Mouse (Mus musculus) right cerebral cortex, adult 18-20 months (tissue): ENCODE results near the gene Gm45837.

ENCODE experiments used
- DNase-seq: peaks from one replicate; pipeline ENCODE4 v3.0.0; 2022; ENCODE audit warnings: mixed read lengths

Gm45837 gene

DNA sequence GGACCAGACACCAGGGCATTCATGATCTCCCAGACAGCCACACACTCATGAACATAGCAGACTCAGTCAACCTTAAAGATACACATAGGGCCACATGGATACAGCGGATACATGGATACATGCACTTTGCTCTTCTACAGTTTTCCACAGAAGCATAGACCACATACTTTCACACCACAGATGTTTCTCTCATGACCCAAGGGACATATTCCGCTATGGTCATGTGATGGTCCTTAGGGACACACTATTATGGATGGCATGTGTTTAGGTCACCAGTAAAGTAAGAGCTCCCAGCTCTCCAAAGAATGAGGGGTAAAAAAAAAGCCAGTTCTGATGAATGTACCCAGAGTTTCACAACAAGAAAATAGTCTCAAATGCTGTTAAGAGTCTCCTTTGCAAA is 60.7 kb downstream of the Gm45837 start:
- no peak for DNase-seq

DNA sequence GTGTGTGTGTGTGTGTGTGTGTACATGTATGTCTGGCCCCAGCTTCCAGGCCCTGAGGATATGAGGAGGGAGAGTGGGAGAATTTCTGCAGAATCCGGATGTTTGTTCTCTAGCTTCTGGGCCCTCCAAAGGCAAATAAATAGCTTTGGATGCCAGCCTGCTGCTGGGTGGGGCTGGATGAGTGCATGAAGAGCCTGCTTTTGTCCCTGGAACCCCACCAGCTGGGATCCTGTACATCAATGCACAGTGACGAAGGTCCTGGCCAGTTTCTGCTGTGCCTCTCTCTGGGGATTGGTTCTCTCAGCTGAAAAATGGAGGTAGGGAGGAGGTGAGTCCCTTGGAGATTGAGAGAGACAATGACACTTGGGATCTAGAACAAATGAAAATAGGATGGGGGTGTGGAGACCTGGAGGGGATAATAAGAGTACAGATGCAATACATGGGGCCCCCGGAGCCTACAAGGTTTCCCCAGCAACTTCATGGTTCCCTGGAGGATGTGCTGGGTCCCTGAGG is 61.3 kb downstream of the Gm45837 start:
- DNase-seq: no peak

DNA sequence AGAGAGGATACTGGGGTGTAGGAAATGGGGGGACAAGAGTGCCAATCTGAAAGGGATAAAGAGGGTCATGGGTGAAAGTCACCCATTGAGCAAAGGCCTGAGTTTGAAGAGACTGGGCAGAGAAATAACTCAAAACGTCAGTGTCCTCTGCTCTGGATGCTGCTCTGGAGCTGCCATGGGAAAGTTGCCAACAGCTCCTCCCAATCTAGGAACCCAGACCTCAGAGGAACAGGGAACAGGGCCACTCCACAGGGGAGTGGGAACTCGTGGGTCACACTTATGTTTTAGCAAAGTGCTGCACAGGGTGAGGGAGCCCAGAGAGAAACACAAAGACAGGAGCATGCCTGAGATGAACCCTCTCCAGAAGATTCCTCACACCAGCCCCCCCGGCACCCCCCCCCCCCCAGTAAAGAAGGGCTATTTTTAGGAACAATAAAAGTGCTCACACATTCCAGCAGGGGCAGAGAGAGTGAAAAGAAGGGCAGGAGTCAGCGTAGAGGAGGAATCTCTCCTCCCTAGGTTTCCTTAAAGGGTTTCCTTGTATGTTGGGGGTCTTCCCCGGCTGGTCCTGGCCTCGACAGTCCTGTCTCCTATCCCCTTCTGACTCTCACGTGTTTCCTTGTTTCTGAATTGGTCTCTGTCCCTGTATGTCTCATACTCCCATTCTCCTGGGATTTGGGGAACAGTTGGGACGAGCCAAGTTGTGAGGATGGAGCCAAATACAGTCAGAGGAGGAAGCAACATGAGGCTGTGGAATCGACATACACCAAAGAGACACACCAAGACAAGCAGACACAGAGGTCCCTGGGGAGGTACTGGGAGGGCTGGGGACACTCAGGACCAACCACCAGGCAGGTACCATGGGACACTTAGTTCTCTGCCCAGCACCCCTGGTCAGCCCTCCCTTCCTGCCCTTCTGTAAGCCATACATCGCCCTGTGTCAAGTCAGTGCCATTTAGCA is 62.2 kb downstream of the Gm45837 start:
- DNase-seq: no peak

DNA sequence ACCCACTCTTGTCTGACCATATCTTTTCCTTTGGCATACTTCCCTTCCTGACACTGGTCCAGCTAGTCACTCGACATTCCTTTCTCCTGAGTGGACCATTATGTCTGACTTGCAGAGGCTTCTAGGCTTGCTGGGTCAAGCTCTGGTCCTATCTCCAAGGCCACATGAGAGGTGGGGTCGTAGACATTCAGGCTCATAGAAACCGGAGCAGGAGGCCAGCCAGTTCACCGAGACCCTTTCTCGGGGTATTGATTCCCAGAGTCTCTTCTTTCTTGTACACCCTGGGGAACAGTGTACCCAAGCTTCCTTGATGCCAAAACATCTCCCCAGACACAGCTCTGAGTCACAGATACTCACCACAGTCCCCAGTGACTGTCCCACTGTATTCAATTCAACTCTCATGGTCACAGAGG is 63.7 kb downstream of the Gm45837 start:
- no peak for DNase-seq

DNA sequence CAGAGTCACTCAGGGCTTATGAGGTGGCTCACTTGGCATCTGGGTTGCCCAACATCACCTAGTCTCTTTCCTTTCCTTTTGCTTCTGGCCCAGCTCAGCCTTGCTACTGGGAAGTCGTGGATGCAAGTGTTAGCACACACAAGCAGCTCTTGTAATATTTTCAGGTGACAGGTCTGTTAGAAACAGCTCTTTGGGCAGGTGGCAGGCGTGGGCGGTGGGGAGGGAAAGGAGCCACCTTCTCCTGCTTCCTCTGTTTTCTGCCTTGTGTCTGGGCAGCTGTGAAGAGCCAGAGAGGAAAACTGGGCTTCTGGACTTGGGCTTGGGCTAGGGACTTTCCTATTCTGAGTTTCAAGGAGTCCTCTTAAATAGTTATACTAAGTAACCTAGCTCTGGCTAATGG is 65.3 kb downstream of the Gm45837 start:
- peak; percentile 54 for DNase-seq

DNA sequence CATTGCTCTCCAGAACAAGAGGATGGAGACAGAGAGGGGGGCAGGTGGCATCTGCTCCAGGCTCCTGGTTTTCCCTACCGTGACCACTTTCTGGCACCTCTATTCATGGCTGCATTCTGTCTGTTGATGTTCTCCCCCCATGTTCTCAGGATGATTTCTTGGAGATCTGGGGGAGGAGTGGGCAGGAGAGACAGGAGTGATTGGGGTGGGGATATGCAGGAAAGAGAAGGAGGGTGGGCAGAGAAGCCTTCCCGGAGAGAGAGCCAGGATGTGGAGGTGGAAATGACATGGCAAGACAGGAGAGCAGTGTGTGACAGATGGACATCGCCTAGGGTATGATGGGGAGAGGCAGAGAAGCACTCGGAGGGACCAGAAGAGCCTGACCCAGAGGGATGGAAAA is 65.8 kb downstream of the Gm45837 start:
- DNase-seq: peak; percentile 59

DNA sequence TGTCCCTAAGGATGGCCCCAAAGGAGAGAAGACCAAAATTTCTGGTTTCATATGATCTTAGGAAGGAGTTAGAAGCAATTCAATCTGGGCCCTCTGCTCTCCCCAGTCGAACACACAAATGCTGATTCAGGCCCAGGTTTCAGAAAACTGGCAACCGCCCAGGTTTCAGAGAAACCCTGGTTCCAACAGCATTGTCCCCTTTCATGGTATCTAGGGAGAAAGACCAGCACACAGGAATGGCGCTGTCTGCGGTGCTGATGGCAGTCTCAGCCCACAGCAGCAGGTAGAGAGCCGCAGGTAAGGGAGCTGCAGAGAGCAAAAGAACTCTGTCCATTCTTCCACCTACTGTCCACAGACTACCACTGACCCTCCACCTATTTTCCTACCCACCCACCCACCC is 66.5 kb downstream of the Gm45837 start:
- no peak for DNase-seq

DNA sequence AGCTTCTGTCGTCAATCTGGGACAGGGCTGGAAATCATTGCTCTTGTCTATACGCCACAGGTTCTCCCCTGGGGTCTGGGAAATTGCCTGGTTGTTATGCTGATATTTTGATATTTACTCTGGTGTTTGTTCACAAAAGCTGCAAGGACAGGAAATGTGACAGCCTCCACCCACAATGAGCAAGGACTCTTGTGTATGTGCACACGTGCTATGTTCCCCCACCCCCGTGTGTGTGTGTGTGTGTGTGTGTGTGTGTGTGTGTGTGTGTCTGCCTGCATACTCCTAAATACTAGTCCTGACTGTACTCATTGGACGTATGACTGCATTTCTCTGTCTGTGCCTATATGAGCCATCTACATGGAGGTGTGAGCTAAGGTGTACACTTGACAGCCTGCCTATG is 67.4 kb downstream of the Gm45837 start:
- no peak for DNase-seq

DNA sequence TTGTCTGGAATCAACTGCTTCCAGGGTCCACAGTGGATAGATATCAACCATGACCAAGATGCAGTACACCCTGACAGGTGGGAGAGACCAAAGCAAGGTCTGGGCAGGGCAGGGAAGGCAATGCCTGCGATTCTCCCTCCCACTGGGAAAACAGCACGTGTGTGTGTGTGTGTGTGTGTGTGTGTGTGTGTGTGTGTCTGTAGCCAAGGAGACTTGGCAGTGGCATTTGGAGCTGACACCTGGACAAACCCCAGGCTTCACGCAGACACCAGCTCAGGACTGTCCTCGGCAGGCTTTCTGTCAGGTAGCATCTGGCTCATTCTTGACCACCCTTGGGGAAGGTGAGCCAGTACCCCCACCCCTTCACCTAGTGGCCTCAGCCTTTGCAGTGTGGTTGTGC is 69.2 kb downstream of the Gm45837 start:
- no peak for DNase-seq

DNA sequence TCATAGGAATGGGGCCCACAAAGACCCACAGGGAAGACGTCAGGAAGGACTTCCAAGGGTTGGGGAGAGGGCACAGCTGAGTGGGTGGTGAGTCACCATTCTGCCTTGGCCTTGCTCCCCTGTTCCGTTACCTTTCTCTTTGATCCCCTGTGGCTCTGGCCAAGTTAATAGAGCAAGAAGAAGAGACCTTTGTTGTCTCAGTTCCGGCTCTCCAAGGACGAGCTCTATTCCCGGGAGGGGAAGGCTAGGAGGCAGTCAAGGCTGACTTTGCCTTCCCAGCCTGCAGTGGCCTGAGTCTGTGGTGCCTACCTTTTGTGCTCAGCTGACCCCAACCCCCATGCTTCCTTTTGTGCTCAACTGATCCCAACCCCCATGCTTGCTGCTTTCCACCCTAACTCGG is 70.0 kb downstream of the Gm45837 start:
- no peak for DNase-seq

DNA sequence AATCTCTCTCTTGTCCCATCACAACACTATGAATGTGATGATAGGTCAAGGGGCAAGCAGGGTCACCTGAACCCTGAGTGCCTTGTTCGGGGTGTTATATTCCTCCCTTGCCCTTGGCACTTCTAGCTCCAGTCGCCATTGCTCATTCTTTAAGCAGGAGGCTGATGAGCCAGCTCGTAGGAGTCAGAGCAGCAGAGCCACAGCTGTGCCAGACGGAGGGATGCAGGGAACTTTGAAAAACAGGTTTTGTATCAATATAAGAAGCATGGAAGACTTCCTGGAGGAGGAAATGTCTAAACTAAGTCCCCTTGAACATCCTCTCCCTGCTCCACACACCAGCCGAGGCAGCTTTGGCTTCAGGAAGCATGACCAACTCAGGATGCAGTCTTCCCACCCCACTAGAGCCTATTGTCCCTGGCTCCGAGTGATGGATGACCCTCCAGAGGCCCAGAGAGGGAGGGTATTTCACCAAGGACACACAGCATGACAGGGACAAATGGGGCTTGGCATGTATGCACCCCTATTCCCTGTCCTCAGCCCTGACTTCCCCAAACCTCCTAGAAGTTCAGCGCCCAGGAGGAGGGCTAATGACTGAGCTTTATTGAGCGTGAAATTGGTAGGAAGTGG is 71.3 kb downstream of the Gm45837 start:
- no peak for DNase-seq

DNA sequence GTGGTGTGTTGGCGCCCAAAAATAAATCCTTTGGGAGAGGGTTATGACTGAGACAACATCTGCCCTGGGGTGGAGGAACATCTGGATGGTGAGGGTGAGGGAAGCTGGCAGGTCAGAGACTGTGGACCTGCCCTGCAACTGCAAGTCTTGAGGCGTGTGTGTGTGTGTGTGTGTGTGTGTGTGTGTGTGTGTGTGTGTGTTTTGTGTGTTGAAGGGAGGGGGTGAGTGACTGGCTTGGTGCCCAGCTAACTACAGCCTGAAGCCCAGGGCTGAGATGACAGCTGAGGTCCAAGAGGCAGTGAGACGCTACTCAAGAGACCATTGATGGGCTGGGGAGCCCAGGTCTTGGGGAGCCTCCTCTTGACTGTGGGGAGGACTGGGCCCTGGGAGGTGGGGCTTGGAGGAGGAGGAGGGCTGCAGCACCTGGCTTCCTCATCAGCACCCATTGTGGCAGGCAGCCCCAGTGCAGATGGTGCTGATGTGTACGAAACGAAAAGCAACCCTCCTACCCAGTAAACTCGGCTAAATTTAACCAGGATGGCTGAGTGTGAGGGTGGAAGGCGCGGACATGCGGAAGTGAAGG is 71.9 kb downstream of the Gm45837 start:
- DNase-seq: peak; percentile 78

DNA sequence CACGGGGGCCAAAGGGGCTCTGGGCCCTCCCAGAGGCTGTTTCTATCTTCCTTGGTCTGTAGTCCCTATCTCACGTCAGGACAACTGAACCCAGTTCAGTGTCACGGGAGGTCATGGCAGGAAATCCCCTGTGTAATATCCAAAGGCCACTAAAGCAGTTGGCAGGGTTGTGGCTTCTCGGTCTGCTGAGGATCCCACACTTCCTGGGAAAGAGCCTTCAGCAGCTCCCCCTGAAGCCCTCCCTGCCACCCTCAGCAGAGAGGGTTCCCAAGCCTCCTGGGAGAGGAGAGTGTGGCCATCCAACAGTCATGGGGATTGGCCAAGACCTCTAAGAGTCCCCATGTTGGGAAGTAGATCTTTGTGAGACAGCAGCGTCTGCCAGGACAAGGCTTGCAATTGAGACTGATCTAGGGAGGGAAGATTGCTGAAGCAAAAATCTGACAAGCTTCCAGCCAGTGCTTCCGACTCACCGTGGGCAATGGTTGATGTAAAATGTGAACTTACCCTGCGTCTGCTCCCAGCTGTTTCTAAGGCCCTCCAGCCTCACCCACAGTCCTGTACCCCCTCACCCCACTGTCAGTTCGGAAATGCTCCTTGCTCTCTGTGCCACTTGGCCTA is 72.9 kb downstream of the Gm45837 start:
- DNase-seq: no peak

DNA sequence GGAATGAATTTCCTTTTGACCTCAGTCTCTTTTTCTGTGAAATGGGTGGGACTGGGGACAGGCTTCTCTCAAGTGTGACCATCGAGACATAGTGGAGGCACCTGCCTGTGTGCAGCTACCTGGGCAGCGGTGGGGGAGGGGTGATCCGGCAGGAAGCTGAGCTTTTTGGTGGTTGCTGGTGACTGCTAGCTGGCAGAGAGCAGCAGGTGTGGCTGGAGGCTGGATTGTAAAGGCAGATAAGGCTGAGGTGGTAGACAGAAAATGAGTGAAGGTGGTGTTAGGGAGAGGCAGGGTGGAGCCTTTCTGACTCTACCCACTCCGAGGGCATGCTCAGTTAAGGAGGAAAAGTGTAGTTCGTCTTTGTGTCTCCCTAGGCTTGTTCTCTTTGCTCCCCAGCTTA is 76.4 kb downstream of the Gm45837 start:
- DNase-seq: no peak

DNA sequence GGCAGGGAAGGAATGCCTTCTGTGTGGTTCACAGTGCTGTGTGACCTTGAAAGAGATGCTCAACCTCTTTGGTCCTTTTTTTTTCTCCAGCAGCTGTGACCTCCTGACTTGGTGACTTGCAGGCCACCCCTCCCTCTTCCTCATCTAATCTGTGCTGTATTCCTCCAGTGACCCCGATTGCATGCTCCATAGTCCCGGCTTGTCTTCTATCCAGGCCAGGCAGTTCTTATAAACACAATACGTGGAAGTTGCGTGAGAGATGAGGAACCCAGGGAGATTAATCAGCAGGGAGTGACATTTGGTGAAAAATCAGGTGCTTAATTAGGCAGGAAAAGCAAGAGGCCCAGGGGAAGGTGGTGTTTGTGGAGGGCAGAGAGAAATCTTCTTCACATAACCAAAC is 80.3 kb downstream of the Gm45837 start:
- DNase-seq: no peak

DNA sequence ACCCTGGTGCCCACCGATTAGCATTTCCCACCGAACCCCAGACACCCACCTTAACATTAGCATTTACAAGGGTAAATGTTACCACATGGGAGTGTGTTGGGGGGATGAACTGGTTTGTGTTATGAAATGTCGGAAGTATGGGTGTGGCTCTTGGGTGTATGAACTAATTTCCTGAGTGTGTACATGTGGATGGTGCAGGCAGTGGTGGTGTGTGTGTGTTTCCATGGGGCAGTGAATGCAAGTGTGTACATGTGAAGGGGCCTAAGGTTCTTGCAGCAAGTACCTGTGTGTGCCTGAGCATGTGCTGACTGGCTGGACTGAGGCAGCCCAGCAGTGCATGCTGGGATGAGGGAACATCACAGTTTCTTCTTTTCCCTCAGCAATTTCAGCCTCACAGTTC is 87.7 kb downstream of the Gm45837 start:
- no peak for DNase-seq

DNA sequence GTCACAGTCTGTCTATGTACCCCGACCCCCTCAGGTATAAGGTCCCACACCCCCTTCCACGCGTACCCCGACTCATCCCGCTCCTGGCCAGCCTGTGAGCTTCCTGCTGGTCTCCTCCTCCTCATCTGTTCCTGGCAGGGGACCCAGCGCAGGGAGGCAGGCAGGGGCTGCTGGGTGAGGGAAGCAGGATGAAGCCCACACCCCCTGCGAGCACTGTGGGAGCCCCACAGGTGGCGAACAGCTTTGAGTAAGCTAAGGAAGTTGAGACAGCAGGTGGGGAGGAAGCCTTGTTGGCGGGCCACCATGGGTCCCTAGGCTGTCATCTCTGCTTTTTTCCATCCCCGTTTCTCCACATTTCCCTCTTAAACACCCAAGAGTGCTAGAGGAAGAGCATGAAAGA is 88.6 kb downstream of the Gm45837 start:
- no peak for DNase-seq

DNA sequence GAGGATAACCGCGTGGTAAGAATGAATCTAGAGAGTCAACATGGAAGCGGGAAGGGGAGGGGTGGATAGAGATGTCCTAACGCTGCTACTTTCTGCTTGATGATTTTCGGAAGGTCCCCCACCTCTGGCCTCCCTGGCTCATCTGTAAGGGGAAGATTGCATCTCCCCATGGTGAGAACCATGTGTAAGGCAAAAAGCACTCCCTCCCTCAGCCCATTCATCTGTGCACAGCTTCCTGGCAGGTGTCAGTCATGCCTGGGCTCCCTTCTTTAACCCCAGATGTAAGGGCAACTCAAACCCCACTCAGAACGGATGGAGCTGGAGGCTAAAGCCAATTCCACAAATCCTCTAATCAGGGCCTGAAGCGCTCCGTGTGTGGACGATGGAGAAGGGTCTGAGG is 89.0 kb downstream of the Gm45837 start:
- DNase-seq: no peak

DNA sequence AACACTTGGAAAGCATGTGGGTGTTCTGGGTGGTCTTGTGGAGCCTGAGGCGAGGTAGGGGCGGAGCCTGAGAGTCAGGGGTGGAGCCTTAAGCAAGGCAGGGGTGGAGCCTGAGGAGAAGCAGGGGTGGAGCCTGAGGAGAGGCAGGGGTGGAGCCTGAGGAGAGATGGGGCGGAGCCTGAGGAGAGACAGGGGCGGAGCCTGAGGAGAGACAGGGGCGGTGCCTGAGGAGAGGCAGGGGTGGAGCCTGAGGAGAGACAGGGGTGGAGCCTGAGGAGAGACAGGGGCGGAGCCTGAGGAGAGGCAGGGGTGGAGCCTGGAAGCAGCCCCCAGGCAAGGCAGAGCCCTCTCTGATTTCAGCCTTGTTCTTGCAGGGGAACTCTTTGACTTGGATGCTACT is 90.5 kb downstream of the Gm45837 start:
- no peak for DNase-seq

DNA sequence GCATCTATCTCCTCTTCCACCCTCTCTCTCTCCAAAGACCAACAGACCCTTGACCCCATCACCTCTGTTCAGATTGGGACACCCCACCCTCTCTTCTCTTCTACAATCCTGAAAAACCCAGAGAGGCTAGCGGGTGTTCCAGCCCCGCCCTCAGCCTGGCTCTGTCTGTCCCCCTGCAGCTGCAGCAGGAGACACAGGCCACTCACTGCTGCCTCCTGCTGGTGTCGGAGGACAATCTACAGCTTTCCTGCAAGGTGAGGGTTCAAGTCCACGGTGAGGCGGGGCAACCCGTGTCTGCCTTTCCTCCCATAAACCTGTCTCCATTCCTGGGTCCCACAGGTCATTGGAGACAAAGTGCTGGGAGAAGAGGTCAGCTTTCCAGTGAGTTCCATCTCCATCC is 91.0 kb downstream of the Gm45837 start:
- no peak for DNase-seq

DNA sequence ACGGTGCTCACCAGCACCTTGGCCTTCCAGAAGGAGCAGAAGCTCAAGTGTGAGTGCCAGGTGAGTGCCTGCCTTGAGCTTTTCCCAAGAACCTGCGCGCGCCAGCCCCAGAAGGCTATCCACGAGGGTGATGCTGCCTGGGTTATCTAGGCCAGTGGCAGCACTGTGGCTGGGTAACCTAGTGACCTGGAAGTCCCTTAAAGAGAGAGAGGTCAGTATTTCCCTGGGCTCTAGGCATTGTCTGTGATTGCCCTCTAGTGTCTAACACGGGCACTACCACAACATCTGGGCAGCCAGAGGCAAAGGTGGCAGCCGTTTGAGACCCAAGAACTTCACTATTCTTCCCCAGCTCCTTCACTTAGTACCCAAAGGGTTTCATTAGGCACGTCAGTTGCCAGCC is 92.7 kb downstream of the Gm45837 start:
- DNase-seq: no peak

DNA sequence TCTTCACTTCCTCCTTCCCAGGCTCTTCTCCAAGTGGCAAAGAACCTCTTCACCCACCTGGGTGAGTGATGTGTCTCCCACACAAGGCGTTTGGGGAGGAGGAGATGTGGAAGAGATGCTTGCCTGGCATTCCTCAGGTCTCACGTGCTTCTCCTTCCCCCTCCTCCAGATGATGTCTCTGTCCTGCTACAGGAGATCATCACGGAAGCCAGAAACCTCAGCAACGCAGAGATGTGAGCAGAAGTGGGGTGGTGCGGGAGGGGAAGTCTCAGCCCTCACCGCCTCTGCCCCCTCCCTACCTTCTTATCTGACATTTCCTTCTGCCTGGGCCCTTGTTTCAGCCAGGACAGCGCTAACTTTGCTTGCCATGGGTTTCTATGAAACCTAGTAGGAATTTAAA is 93.1 kb downstream of the Gm45837 start:
- peak; percentile 44 for DNase-seq

DNA sequence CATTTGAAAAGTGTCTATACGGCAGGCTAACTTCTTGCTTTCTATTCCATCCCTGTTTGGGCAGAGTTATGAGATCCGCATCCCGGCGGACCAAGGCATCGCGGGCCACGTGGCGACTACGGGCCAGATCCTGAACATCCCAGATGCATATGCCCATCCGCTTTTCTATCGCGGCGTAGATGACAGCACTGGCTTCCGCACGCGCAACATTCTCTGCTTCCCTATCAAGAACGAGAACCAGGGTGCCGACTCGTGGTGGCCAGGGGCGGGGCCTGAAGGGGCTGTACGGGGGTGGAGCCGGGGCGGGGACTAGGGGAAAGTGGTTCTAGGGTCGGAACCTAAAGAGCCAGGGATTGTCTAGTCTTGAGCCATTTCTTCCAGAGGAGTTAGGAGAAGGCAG is 93.8 kb downstream of the Gm45837 start:
- no peak for DNase-seq
